Mouse (Mus musculus): ENCODE measurements at regions not wholly inside any gene's neighbourhood (a gene's known extent, or its start where the extent isn't known, plus 50 kb on each side); places are given as distances from the start of the nearest gene placed in this dataset.

DNA sequence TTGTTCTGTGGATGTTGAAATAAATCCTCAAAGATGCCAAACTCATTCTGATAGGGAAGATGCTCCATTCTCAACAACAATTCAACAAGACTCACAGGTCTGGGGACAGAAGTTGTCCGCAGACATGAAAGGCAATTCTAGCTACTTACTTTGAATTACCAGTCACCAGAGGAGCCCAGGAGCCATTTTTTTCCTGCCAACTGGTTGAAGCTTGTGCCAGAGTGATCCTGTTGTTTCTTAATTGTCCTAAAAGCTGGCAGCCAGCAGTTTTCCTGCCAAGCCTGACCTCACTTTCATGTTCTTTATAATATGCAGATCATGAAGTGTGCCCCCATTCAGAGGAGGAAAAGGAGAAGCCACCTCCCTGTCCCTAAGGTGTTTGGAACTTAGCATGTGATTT, 110.0 kb upstream of the Ankrd1 start:
- DNase-seq (ENCODE audit: low spot score in 2 of 2) = no peak

DNA sequence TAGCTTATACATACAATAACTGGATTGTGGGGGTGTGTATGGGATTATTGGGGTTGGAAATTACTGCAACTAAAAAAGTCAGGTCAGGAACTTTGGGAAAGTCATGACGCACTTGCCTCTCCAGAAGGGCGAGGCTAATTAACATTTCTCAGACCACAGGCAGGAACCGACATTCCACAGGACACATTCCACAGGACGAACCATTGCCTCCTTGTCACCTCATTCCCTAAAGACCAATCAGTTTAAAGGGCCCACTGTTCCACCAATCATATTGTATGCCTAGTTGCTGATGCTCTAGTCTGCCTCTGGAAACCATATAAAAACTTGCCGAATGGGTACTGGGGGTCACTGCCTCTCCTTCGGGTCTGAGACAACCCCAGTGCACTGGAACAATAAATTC, 113.0 kb upstream of the Pcgf5 start:
- DNase-seq (ENCODE audit: low spot score in 2 of 2) = no peak

DNA sequence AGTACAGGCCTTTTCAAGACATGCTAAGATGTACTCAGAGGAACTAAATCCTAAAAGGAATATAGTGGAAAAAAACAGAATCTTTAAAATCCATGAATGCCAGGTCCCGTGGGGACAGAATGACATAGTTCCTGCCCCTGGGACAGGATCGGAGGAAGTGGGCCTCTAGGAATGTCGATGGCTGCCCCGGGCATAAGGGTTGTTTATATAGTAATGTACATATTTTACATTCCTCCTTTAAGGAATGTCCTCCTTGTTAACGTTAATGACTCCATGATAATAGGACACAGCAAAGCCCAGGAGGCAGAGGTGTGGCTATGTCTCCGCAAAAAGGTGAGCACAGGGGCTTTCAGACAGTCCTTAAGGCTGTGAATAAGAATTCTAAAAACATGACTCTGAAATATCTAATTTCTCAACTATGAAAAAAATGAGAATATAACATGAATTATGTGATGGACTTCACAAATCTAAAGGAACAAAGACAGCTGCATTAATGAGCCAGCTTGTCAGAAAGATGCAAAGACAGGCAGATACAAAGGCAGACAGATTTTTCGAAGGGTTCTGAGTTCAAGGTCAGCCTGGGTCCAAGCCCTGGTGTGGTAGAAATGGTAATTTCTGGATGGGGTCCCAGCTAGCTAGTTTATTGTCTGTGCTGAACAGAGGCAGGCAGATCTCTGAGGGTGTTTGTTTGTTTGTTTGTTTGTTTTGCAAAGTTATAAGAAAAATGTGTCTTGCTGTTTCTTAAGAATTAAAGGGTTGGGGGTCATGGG, 111.3 kb upstream of the Pcgf5 start:
- no peak for DNase-seq (ENCODE audit: low spot score in 2 of 2)

DNA sequence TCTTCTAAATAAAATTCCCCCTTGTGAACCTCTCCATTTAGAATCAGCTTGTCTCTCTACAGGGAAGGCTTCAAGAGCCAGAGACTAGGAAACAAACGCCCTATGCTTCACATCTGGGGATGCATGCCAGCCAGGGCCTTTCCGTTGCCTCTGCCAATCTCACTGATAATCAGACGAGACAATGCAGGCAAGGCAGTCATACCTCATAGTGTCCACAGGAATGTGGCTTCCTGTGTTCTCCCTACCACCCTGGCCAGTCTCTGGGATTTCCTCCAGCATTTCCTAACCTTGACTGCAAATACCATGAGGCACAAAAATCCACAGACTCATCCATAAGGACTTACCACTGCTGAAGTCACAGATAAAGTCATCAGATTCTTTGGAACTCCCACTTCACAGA, 110.4 kb upstream of the Pcgf5 start:
- no peak for DNase-seq (ENCODE audit: low spot score in 2 of 2)

DNA sequence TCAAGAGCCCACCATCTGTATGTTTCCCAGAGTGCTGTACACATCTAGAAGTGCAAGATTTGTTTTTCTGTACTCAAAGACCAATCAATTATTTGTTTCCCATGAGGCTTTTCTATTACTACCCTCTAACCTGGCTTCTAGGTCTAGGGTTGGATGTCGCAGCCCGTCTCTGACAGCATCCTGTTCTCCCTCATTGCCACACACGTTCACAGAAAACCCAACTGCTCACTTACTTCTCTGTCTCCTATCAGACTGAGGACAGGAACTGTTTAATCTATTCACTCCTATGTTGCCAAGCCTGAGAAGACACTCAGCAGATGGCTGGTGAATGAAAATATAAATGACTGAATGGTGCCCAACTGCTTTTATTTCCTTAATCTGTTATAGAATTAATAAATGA, 109.6 kb upstream of the Pcgf5 start:
- no peak for DNase-seq (ENCODE audit: low spot score in 2 of 2)

DNA sequence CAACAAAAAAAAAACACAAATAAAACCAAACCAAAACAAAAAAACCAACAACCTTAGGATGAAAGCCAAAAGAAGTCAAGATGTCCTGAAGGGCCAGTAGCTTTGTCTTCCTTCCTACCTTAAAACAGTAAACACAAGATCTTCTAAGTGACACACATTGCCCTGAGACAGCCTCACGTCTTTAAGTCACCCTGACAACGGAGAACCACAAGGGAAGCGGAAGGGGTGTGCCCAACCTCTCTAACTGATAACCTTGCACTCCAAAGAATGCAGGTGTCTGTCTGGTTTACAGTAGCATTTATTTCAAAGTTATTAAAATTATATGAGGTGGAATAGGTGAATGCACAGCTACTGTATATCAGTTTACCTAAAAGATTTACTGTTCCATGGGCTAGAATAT, 105.7 kb upstream of the Pcgf5 start:
- DNase-seq (ENCODE audit: low spot score in 2 of 2) = no peak

DNA sequence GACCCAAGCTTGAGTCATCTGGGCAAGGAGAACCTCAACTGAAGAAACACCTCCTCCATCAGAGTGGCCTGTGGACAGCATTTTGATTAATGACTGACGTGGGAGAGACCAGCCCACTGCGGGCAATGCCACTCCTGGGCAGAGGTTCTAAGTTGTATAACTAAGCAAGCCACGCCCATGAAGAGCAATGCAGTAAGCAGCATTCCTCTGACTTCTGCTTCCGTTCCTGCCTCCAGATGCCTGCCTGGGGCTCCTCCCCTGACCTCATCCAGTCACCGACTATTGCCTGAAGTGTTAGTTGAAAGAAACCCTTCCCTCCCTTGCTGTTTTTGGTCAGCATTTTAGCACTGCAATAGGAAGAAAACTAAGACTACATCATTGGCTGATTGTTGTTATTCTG, 105.2 kb upstream of the Pcgf5 start:
- no peak for DNase-seq (ENCODE audit: low spot score in 2 of 2)

DNA sequence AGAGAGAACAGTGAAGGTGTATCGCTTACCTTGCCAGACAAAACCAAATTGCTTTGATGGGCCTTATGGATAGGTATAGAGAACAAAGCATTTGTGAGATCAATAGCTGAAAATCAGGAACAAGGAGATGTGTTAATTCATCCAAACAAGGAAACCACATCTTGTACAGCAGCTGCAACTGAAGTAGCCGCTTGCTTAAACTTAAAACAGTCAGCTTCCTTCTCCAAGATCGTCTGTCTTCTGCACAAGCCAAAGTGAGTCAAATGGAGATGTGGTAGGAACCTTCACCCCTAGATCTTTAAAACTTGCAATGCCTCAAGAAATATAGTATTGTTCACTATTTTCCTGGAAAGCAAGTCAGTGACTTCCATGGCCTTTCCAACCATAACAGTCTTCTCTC, 95.6 kb upstream of the Pcgf5 start:
- no peak for DNase-seq (ENCODE audit: low spot score in 2 of 2)

DNA sequence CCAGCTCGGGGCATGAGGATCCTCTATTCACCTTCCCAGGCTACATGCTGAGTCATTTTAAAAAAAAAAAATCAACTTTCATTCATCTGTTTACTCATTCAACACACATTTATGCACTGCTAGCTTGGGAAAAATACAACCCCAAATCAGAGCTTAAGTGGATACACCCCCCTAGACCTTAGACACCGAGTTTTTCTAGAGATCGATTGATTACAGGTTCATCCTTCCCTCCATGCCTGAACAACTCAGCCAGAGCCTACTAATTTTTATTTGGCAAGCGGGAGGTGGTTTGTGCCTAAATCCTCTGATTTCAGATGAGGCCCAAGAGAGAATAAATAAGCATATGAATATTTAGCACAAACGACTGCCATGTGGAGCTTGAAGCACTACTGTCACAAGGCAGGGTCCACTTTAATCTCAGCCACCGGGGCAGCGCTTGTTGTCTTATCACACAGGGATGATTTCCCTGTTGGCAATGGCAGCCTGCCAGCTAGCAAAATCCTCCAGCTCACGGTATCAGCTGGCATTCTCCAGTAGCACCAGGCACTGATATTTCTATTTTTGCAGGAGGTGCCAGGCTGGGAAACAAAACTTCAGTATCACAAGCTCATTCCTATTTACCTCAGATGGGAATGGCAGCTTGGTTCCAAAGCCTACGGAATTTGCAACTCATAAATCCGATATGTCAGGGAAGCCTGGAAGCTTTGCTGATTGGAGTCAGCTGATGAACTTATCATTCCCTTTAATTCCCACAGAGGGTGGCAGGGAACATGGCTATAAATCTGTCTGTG, 90.2 kb upstream of the Pcgf5 start:
- no peak for DNase-seq (ENCODE audit: low spot score in 2 of 2)

DNA sequence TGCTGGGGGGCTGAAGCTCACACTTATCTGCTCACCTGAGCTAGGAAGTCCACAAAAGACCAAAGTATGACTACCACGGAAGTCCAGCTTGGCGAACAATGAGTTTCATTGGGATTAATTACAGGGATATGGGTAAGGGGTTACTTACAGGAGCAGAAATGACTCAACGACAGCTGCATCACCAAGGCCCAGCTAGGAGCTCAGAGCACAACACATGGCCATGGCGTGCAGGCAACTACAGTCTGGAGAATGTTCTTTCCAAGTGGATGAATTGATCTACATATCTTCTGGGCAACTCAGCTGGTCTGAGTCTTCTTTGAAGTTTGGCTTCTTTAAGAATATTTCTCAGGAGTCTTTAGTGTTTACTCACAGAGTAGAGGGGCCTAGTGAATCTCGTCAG, 86.3 kb upstream of the Pcgf5 start:
- no peak for DNase-seq (ENCODE audit: low spot score in 2 of 2)

DNA sequence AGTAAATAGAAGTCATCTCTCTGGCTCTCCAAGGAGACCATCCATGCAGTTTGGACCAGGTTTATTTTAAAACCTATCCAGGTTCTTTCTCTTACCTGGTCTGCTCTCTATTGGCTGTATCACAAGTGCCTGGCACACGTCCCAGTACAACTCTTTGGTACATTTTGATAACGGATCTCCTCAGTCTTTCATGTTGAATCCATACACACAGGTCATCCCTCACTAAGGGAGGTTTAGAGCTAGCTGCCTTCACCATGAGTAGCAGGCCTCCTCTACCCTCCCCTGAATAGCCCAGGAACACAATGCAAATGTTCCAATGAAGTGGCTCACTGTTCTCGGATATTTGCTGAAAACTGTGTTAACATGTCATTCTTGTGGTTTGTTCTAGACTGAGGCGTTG, 84.2 kb upstream of the Pcgf5 start:
- no peak for DNase-seq (ENCODE audit: low spot score in 2 of 2)

DNA sequence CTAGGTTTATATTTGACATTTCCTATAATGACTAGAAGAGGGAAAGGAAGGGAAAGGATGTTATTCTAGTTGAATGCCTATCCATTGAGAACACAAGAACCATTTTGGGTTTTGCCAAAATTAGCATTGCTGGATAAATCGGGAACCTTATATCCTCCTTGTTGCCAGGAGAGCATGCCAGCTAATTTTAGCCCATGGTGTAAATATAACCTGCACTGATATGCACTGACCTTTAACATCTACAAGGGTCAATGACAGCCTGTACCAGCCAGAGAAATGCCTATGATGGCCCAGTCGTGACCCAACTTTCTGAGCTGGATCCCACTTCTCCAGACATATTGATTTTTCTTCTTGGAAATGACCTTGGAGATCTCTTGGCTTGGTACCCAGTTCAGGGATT, 83.7 kb upstream of the Pcgf5 start:
- DNase-seq (ENCODE audit: low spot score in 2 of 2) = no peak

DNA sequence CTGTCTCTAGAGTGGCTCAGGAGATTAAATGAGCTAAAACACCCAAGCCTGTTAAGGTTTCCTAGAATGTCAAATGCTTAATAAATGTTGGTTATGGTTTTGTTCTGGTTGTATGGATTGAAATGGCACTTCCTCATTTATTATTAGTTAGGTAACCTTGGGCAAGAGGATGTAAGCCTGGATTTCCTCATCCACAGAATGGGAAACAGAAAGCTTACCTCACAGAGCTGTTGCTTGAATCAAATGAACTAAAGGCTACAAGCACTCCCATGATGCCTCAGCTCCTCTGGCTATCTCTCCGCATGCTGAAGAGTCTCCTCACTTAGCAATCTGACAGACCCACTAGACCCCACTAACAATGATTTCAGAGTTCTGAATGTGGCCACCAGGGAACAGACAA, 82.8 kb upstream of the Pcgf5 start:
- DNase-seq (ENCODE audit: low spot score in 2 of 2) = no peak

DNA sequence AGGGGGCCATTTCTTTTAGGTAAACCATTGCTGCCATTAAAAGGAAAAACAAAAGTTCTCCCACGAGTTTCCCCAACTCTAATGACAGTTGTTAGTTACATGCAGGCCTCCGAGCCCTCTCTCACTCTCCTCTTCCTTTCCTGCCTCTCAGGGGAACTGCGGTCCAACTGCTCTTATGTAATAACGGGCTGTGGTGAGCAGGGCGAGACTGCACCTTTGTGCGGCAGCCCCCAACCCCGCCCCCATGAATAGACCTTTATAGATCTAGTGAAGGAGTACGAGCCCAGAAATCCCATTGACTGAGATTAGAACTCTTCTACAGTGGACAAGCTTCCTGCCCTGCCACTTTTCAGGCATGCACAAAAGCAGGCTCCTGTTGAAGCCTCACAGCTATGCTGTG, 81.8 kb upstream of the Pcgf5 start:
- no peak for DNase-seq (ENCODE audit: low spot score in 2 of 2)

DNA sequence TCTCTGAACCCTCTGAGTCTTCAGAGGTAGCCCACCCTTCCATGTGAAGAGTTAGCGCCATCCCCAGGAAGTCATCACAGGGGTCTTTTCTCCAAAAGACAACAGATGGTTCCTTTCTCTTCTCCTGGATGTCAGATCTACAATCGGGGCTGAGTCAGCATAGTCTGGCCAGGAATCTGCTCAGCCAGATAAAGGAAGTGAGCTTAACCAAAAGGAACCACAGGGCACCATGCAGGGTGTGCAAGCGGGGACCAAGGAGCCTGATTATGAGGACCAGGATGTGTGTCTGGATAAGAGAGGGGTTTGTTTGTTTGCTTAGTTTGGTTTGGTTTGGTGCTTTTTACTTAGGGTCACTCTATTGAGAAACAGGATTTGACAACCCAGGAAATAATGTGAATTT, 74.6 kb upstream of the Pcgf5 start:
- DNase-seq (ENCODE audit: low spot score in 2 of 2) = no peak

DNA sequence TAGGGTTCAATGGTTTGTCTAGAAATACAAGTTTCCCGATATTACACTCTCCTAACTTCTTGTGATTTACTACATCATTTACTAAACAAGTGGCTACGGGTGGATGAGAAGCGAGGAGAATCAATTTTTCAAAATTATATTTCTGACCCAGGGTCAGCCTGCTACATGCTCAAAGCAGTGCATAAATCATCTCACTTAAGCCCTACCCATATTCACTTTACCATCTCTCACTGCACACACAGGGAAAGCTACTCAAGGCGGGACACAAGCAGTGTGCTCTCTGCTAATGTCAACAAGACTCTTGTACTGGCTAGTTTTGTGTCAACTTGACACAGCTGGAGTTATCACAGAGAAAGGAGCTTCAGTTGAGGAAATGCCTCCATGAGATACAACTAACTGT, 62.6 kb upstream of the Pcgf5 start:
- DNase-seq (ENCODE audit: low spot score in 2 of 2) = no peak

DNA sequence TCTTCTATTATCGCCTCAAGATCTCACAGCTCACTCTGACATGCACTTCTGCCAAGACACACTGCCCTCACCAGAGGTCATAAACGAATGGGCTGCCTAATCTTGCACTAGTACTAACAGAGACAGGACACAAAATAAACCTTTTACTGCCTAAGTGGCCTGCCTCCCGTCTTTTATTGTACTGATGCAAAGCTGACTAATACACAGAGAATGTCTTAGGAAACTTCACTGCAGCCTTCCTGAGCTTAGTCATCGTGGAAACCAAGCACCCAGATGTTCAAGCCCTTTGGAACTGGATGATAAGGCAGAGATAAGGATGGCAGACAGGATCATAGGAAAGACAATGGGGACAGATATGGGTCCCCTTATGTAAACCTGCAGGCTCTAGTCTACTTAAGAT, 57.3 kb upstream of the Pcgf5 start:
- DNase-seq (ENCODE audit: low spot score in 2 of 2) = no peak

DNA sequence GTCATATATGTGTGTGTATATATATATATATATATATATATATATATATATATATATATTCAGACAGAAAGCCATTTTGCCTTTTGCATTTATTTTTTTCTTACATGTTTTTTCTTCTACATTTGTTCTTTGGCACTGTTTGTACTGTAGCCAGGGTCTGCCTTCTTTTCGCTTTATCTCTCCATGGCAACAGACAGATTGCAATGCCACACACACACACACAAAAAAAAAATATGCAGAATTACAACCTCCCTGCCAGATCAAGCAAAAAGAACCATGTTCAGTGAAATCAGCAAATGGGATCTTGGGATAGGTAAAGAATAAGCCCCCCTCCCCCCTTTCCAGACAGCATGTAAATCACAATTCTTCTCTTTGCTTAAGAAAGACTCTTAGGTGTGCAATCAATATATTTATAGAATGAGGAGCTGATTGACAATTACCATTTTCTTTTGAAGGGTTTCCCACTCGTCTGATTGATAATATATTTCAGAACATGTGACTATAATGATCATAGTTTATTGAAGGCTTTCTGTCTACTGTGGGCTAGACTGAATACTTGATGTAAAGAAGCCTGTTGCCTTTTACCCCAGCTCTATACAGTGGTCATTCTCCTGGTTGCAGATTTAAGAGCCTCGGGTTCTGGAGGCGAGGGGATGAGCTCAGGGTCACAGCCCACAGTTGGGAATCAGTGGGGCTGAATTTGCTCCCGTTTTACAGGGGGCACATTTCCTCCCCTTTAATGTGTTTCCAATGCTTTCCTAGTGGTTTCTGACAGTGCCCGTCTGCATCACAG, 54.7 kb upstream of the Pcgf5 start:
- no peak for DNase-seq (ENCODE audit: low spot score in 2 of 2)
